Mouse (Mus musculus): Measurements from ENCODE around the gene Ppp1r35. TPM values are rescaled to one million over a fixed set of nuclear protein-coding genes. Genes with fewer than 3 reads are reported as not detected.

The Ppp1r35 gene
- 10 to 100 TPM; 24.2 to 27.3 TPM for total RNA-seq (2021)
- long read RNA-seq, experiment 1, partial matches to known transcripts = 4 of 19 reads
- long read RNA-seq, experiment 1, other reads (novel, unspliced or antisense) = 9 of 19 reads
- long read RNA-seq, experiment 2, transcript Ppp1r35-201 (4 exons, 956 nt) = major isoform, 15 of 39 reads
- long read RNA-seq, experiment 2, partial matches to known transcripts = 13 of 39 reads
- long read RNA-seq, experiment 2, other reads (novel, unspliced or antisense) = 11 of 39 reads

GRCm38 (mm10) chr5:137778635-137779034 lies at the start of gene Ppp1r35:
Gene Ppp1r35 (plus strand): TSS chr5:137778849.
- DNase-seq (ENCODE audit: low spot score in 2 of 2) = peak; percentile 95 to 98

GRCm38 (mm10) chr5:137733638-137734288 lies 44.9 kb upstream of the Ppp1r35 start:
- no peak for DNase-seq (ENCODE audit: low spot score in 2 of 2)

- peak; percentile 82 to 93 for DNase-seq (ENCODE audit: low spot score in 2 of 2)
Measured at GRCm38 (mm10) chr5:137734289-137735061, 44.2 kb upstream of the Ppp1r35 start.

- DNase-seq (ENCODE audit: low spot score in 2 of 2) = no peak
Measured at GRCm38 (mm10) chr5:137737400-137737940, 41.2 kb upstream of the Ppp1r35 start.

GRCm38 (mm10) chr5:137738516-137738915 lies 40.1 kb upstream of the Ppp1r35 start:
- DNase-seq (ENCODE audit: low spot score in 2 of 2) = no peak

GRCm38 (mm10) chr5:137739471-137739870 lies 39.2 kb upstream of the Ppp1r35 start:
- no peak for DNase-seq (ENCODE audit: low spot score in 2 of 2)

GRCm38 (mm10) chr5:137740506-137740905 lies 38.1 kb upstream of the Ppp1r35 start:
- no peak for DNase-seq (ENCODE audit: low spot score in 2 of 2)

- peak; percentile 86 to 91 for DNase-seq (ENCODE audit: low spot score in 2 of 2)
Measured at GRCm38 (mm10) chr5:137741023-137741931, 37.4 kb upstream of the Ppp1r35 start, which contains the start of gene Nyap1. Gene Nyap1 (minus strand): TSS chr5:137741607.

GRCm38 (mm10) chr5:137742048-137742447 lies 36.6 kb upstream of the Ppp1r35 start:
- no peak for DNase-seq (ENCODE audit: low spot score in 2 of 2)

GRCm38 (mm10) chr5:137742836-137743235 lies 35.8 kb upstream of the Ppp1r35 start:
- no peak for DNase-seq (ENCODE audit: low spot score in 2 of 2)

- no peak for DNase-seq (ENCODE audit: low spot score in 2 of 2)
Measured at GRCm38 (mm10) chr5:137744197-137744596, 34.5 kb upstream of the Ppp1r35 start.

GRCm38 (mm10) chr5:137745214-137746171 lies 33.2 kb upstream of the Ppp1r35 start, which contains the start of gene Tsc22d4:
Gene Tsc22d4 (plus strand): TSS chr5:137745730.
- DNase-seq (ENCODE audit: low spot score in 2 of 2) = peak; percentile 86 to 89

- DNase-seq (ENCODE audit: low spot score in 2 of 2) = no peak
Measured at GRCm38 (mm10) chr5:137746282-137746850, 32.3 kb upstream of the Ppp1r35 start.

- no peak for DNase-seq (ENCODE audit: low spot score in 2 of 2)
Measured at GRCm38 (mm10) chr5:137746851-137747325, 31.8 kb upstream of the Ppp1r35 start.

GRCm38 (mm10) chr5:137747326-137747961 lies 31.2 kb upstream of the Ppp1r35 start:
- peak in 1 of 2 experiments; percentile 35 for DNase-seq (ENCODE audit: low spot score in 2 of 2)

- DNase-seq (ENCODE audit: low spot score in 2 of 2) = no peak
Measured at GRCm38 (mm10) chr5:137748130-137748770, 30.4 kb upstream of the Ppp1r35 start.

GRCm38 (mm10) chr5:137749196-137749836 lies 29.3 kb upstream of the Ppp1r35 start:
- DNase-seq (ENCODE audit: low spot score in 2 of 2) = no peak
